Mouse (Mus musculus): ENCODE results near the gene Hspa14. TPM values are rescaled to one million over a fixed set of nuclear protein-coding genes. Genes with fewer than 3 reads are reported as not detected.

Hspa14 gene
- polyA plus RNA-seq (2017; shearing (Covaris generic)), result 10 to 100 TPM; 86.6 to 90.1 TPM

DNA sequence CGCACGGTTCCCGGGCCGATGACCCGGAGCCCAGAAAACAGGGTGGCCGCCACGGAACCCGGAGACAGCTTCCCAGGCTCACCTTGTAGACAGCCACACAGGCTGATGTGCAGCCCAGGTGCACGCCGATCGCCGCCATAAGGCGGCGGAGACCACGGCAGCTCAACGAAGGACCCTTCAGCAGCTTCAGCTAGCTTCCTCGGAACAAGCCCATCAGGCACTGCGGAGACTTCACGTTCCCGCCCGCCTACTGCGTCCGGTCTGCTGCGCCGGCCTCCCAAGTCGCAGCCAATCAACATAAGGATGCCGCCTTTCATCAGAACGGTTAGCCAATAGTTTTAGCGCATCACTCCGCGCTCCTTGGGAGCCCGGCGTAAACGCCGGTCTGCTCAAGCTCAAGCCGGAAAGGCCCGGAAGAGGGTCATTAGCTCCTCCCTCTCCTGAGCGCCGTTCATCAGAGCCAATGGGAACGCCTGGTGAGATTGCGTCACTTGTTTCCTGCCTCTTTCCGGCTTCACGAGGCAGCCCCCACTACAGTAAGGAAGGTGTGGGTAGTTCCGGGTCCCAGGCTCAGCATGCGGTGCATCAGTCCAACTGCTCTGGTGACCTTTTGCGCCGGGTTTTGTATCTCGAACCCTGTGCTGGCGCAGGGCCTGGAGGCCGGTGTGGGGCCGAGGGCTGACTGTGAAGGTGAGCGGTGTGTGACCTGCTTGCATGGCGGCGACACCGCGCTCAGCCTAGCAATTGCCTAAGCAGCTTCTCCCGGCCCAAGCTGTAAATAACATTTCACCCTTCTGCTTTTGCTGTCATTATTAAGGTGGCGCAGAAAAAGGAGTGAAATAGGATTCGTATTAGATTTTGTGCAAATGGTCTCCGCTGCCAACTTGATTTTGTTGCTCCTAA, at the start of gene Hspa14, which contains the start of the genes Gm45902 and Cdnf:
Gene Hspa14, minus strand, starts transcription at position 263 of the 903 bp plus-strand sequence.
Gene Gm45902, minus strand, starts transcription at position 239 of the 903 bp plus-strand sequence.
Gene Cdnf, plus strand, starts transcription at position 479 of the 903 bp plus-strand sequence.
- ATAC-seq, result peak; percentile 95

DNA sequence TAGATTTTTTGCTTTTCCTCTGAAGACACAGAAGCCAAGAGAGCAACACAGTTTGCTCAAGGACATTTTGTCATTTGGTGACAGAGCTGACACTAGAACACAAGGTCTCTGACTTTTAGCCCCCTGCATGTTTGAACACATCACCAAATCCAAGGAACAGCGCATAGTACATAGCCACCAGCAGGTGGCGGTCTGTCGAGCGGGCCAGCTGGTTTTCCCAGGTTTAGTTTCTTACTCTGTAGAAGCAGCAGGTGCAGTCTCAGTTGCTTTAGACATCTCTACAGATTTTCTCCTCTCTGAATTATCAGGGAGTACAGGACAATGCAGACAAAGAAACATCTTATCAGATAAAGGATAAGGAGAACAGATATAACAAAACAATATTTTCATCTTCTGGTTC, 34.0 kb upstream of the Hspa14 start:
- peak; percentile 85 for ATAC-seq

DNA sequence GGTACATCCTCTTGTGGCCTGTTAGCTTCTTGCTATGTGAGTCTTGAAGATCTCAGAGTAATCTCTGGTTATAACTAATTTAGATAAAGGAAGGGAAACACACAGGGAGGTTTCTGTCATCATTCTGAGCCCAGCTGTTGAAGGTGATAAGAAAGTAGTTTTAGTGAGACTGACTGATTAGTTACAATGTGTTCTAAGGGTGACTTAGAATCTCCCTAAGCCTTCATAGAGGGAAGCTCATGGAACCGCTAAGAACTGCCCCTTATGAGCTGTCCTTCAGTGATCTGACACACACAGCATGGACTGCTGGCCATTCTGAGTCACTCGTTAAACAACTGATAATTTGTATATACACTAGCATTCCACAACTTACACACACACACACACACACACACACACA, 33.4 kb upstream of the Hspa14 start:
- ATAC-seq, result no peak

DNA sequence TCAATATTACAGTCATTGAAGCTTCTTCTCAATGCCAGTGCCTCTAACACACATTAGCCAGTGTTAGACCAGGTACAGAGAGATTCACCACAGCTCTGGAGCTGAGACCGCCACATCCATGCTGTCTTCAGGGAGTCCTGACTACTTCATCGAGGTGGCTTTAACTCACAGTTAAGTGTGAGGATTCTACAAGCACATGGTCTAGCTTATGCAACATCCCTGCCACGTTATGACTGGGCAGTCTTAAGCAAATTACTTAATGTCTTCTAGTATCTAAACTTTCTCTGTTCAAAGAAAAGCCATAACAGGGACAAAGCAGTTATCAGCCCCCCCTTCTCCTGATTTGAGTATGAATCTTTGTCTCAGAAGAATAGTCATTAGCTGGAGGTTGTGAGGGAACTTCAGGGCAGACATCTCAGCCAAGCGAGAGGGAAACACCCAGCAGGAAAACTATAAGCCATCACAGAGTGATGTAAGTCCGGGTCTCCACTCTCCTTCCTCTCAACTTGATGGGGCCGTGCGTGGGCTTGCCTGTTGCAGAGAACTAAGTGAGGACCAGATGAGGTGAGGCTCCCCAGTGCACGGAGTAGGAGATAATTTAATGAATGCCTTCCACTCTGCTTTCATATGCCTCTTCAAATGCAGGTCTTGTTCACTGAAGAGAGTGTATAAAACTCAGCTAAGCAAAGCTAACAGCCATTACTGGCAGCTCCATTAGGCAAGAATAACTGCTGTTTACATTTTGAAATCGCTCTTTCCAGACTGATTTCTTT, 28.9 kb upstream of the Hspa14 start:
- no peak for ATAC-seq

DNA sequence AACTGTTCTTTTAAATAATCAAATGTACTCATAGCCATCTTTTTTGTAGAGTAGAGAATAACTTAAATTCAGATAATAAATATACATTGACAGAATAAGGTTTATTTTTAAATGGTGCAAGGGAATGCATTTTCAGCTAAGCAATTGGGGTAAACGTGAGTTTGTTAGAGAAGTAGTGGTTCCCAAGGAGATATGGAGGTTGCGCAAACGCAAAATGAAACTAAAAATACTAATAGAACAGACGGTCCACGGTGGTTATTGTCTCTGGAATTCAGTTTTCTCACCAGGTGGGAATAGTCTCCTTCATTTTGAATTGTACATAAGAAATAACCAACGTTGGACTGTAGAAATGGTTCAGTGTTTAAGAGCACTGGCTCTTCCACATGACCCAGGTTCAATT, 13.7 kb upstream of the Hspa14 start:
- ATAC-seq, result no peak

DNA sequence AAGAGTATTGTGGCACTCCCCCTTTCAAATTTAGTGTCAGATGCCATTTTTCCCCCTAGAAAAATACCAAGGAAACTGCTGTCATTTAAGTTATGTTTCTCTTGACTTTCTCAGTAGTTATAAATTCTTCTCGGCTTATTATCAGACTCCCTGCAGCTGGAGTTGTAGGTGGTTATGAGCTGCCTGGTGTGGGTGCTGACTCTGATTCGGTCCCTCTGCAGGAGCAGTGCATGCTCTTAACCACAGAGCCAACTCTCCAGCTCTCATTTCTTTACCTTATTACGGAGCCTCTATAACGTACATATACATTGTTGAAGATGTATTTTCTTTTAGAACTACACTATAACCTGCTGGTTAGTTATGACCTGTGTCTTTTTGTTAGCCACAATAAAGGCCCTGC, 9.9 kb upstream of the Hspa14 start:
- ATAC-seq, result no peak

DNA sequence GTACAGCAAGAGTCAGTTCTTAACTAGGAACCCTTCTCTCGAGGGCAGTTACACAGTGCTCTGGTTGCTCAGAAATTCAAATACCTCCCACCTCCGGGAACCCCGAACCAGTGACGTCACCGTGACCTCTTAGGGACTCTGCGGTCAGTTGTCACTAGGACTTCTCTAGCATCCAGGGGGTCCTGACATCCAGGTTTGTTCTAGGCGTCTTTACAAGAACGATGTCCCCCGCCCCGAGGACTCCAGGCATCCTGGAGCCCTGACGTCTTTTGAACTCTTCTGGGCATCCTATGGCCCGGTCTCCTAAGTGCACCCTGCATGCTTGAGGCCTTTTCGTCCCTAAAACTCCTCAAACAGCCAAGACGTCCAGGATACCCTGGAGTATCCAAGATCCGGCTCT, 538 bp downstream of the Hspa14 start:
- ATAC-seq, result peak; percentile 0

DNA sequence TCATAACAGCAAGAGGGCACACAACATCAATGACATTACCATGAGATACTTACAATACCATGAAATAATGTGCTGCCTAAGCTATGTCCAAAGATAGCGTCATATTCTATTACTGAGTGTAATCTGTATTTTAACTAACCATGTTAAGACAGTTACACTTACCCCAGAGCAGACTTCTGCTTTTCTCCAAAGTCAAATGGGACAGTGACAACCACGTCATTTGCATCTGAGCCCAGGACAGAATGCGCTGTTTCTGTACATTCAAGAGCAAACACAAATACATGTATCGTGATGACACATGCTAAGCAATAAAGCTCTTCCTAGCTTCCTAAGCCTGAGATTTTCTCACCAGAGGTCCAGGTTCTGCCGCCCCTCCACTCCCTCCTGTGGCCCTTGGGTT, 11.7 kb downstream of the Hspa14 start:
- ATAC-seq, result no peak

DNA sequence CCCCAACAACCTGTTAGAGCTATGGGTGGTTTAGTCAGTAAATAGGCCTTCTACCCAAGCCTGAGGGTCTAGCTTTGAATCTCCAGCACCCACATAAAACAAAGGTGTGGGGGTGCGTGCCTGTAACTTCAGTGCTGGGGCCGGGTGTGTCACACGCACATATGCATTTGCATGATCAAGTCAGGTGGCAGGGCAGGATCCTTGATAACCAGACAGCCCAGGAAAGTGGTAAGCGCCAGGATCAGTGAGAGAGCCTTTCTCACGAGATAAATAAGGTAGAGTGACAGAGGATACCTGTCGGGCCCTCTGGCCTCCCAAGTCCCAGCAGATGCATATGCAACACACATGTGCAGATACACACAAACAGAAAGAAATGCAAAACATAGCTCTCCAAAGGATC, 13.1 kb downstream of the Hspa14 start:
- ATAC-seq, result no peak

DNA sequence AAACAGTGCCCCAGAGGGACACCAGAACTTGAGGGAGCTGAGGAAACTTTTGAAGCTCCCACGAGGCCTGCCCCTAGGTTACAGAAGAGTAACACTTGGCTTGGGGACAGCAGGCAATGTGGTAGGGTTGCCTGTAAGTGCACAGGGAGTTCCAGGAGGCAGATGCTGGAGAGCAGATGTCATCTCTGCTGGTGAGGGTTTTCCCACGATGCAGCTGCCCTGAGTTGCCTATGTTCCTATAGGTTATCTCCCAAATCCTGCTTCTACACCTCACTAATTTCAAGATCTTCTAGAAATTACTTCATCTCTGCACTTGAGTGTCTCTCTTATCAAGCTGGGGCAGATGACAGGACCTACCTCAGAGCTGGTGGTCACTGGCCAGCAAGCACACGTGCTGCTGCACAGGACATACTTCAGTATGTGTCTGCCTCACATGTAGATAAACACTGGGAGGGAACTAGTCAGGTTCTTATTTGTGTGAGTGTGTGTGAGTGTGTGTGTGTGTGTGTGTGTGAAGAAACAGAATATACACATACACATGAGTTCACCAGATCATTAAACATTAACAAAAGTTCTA, 18.7 kb downstream of the Hspa14 start:
- ATAC-seq, result no peak

DNA sequence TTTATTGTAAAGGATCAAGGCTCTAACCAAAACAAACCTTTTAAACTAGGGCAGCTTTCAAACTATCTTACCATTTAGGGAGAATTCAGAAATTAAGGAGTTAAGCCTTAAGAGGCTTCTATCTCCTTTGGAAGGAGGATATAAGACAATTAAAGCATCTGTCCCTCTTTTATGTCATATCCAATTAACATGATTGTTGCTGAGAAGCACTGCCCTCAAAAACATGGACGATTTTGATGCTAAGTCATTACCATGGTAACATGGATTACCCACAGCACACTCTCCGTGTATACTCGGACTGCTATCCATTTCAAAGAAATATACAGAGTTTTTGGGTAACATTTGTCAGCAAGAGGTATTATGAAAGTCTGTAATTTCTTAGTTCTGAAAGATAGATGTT, 22.8 kb downstream of the Hspa14 start:
- no peak for ATAC-seq

DNA sequence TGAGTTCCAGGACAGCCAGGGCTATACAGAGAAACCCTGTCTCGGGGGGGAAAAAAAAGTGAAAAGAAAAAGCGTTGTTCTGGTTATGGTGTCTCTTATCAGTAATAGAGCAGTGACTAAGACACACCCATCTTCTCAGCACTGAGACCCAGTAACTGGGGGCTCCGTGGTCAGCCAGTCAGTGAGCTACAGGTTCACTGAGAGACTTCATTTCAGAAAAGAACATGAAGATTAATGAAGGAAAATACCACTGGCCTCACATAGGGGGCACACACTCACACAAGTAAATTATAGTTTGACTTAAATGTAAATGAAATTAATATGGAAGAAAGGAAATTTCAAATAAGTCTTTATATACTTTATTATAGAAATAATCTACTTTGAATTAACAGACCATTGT, 32.4 kb downstream of the Hspa14 start:
- no peak for ATAC-seq

DNA sequence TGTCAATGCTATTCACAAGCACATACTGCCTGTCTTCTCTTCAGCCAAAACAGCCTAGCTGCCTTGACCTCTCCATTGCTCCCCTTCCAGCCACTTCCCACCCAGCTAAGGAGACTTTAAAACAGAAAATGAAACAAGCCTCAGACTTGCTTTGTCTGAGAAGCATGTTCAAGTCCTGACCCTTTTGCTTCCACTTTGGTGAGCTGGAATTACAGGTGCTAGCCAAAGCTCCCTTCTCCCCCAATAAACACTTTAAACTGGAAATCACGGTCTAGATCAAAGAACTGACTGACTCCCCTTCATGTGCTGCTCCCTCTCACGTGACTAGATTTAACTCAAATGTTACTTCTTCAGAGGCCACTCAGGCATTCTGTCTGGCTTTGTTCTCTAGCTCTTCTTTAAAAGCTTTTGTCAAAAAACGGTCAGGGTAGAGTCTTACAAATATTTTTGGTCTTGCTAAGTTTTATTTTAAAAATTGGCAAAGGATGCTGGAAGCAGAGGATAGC, 36.8 kb downstream of the Hspa14 start:
- ATAC-seq, result no peak

DNA sequence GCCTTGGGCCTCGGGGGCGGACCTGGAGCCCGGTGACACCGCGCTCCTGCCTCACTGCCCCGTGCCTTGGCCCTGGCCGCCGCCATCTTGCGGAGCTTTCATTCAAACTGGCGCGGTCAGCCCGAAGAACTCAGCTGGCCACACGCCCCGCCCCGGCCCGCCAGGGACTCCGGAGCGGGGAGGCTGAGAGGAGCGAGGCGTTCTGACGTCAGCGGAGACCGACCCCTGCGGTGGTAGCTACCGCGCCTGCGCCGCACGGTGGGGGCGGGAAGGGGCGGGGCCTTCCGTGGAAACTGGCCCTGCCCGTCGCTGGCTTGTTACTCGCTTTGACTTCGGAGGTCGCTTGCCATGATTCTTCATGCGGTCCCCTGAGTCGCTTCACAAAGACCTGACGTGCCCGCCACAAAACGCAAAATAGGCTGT, 37.7 kb downstream of the Hspa14 start, which contains the start of gene Suv39h2:
Gene Suv39h2, minus strand, starts transcription at position 171 of the 423 bp plus-strand sequence.
- ATAC-seq, result peak; percentile 88

DNA sequence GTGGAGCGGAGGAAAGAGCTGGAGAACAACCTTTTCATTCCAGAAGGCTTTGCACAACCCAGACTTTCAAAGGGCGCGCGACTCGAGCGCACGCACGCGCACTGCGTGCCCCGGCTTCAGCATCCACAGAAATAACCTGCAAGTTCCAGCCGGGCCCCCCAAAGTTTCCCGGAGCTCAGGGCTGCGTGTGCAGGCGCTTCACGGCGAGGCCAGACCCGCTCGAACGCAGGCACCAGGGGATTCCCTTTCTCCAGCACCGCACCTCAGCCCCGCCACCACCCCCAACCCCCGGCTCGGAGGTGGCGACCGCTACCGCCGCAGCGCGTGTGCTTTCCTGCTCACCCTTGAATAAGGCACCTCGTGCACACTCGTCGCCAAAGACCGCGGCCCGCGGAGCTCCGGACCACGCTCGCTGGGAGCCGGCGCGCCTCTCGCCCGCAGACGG, 38.2 kb downstream of the Hspa14 start:
- peak; percentile 44 for ATAC-seq

DNA sequence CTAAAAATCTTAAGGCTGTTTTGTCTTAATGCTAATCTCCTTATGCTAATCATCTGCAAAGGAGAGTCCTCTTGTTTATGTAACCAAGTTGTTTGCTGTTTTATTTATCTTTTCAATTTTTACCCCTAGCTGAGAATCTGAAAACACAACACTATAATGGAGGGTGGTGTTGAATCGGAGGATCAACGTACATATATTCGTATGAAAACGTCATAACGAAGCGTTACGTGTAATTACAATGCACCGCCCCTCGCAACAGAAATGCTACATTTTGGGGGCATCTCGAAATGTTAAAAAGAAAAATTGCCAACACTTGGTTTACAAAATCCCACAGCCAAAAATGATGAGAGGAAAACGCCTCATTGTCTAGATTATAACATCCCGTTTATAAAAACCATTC, 38.7 kb downstream of the Hspa14 start:
- ATAC-seq, result no peak

DNA sequence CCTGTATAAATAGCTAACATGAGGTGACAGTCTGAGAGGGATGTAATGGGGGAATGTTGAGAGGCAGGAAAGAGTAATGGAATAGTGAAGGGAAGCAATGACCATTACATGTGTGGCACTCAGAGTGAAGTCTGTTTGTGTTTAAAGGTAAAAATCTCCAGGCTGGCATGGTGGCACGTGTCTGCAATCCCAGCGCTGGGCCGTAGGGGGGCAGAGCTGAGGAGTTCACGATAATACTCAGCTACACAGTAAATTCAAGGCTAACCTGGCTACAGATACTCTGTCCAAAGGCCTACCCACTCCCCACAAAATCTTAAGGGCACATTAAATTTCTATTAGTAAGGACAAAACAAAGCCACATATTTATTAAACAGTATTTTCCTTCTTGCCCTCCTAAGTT, 56.0 kb downstream of the Hspa14 start:
- ATAC-seq, result no peak

DNA sequence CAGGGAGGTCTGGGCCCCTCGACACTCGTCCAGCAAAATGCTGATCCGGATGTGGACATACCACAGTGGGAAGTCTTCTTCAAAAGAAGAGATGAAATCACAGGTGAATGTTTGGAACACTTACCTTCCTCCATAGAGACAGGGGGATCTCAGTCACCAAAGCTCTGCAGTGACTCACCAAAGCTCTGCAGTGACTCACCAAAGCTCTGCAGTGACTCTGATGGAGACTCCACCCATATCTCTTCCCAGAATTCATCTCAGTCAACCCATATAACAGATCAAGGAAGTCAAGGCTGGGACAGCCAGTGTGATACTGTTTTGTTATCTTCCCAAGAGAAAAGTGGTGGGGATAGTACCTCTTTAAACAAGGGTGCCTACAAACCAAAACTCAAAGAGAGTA, 59.5 kb downstream of the Hspa14 start:
- ATAC-seq, result no peak

DNA sequence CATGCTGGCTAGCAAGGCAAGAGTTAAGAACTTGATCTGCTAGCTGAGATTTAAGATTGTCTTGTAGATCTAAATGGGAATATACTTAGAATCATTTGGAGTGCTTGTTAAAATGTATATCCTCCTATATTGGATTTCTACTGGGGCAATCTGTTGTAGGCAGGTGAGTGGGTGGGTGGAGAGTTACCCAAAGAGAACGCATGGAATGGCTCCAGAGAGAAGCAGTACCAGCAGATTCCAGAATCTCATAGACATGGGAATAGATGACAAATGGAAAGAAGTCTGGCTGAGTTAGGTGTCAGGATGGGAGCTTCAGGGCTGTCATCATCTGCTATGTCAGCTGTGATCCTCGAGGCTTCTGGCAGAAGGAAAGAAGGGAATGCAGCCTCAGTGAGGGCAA, 63.2 kb downstream of the Hspa14 start:
- ATAC-seq, result no peak

DNA sequence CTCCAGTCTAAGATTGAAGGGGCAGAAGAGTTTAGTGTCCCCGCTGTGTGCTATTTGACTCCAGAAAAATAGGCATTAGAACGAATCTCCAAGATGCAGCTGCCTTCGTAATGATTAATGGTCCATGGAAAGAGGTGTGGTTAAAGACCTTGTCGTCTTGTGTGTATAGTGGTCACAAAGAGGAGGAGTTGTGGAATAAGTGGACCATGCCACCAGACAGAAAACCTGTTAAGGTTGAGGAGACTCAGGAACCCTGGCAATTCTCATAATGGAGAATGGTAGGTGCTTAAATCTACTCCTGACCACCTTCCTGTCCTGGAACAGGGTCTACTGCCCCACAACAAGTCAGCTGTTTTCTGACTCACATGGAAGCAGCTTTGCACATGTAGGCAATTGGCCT, 66.6 kb downstream of the Hspa14 start:
- no peak for ATAC-seq

DNA sequence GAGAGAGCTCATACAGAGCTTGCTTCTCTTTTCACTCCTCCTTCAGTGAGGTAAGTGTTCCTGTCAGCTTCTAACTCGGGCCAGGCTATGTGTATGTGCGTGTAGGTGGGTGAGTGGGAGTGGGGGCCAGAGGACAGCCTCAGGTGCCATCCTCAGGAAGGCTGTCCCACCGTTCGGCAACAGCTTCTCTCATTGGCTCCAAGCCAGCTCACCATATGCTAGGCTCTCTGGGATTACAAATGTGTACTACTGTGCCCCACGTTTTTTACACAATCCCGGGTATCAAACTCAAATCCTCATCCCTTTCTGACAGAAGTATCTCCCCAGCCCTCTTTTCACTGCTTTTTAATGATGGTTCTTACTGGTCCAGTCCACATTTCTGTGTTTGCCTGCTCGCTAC, 68.4 kb downstream of the Hspa14 start:
- ATAC-seq, result no peak

All from activated CD4-positive, CD25-positive, alpha-beta regulatory T cell, adult 4 months (primary cell).